Comparison of ENCODE assay signal across 34 mouse cellular contexts in the genomic region with DNA sequence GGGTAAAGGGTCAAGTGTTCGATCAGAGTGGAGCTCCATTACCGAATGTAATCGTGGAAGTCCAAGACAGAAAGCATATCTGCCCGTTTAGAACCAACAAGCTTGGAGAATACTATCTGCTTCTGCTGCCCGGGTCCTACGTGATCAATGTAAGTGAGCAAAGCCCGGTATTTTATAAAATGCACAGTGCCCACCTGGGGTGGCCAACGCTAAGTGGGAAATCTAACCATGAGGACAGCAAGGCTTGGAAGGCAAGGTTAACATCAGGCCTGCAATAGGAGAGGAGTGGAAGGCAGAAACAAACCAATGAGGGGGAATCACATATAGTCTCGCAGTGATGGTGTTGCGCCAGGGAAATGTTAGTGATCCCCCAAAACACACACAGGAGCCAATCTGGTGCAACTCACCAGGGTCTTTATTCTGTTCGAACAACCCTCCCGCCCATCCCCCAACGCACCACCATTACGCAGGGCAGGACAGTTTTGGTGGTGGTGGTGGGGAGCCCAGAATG.
"Had no signal": no experiment of that assay in that cellular context is flagged by ENCODE, and none has a peak within 500 bp of the region (broad histone marks: within the 10 kb centered on the region; RNA-seq: fewer than 3 reads in every experiment).

No protein-coding gene starts in this region.

- H3K4me3 ChIP-seq: heart, embryonic 12.5 days; heart, embryonic 13.5 days; heart, embryonic 15.5 days; hindbrain, embryonic 10.5 days; hindbrain, embryonic 12.5 days; hindbrain, embryonic 13.5 days; hindbrain, embryonic 15.5 days; intestine, embryonic 15.5 days; kidney, embryonic 15.5 days; layer of hippocampus, adult 2 months; left cerebral cortex, adult 2 months had no signal

- H3K9ac ChIP-seq: heart, embryonic 12.5 days; heart, embryonic 13.5 days; heart, embryonic 15.5 days; hindbrain, embryonic 12.5 days; hindbrain, embryonic 13.5 days; hindbrain, embryonic 14.5 days; hindbrain, embryonic 15.5 days; intestine, embryonic 15.5 days; kidney, embryonic 15.5 days had no signal

- ATAC-seq: hindbrain, embryonic 16.5 days; hindbrain, postnatal 0 days; inflammation-experienced regulatory T-cells, adult 6 months; intestine, embryonic 15.5 days; intestine, embryonic 16.5 days; intestine, postnatal 0 days had no signal

- H3K27ac ChIP-seq: heart, embryonic 13.5 days; heart, embryonic 15.5 days; hindbrain, embryonic 10.5 days; hindbrain, embryonic 12.5 days; hindbrain, embryonic 13.5 days; hindbrain, embryonic 14.5 days; hindbrain, embryonic 15.5 days; hindbrain, postnatal 0 days; intestine, embryonic 15.5 days; kidney, embryonic 15.5 days; kidney, postnatal 0 days; layer of hippocampus, adult 2 months; left cerebral cortex, adult 2 months had no signal

- H3K4me2 ChIP-seq: heart, embryonic 12.5 days; heart, embryonic 13.5 days; heart, embryonic 15.5 days; hindbrain, embryonic 12.5 days; hindbrain, embryonic 13.5 days; hindbrain, embryonic 14.5 days; hindbrain, embryonic 15.5 days; intestine, embryonic 15.5 days; kidney, embryonic 15.5 days had no signal

- H3K27me3 ChIP-seq: heart, embryonic 15.5 days; hindbrain, embryonic 12.5 days; hindbrain, embryonic 13.5 days; hindbrain, embryonic 15.5 days; intestine, embryonic 15.5 days; kidney, embryonic 15.5 days had no signal

- DNase-seq: heart, postnatal 10 days; heart, postnatal 14 days; heart, postnatal 36 days; heart, postnatal 4 days; kidney, adult 11 months; kidney, adult 18-20 months; kidney, adult 2 months; kidney, adult 8-10 months; kidney, adult 9 months; kidney, postnatal 10 days; kidney, postnatal 14 days; kidney, postnatal 25 days; kidney, postnatal 36 days; kidney, postnatal 4 days; layer of hippocampus, adult 9-11 months; layer of hippocampus, postnatal 36 days had no signal

- H3K9me3 ChIP-seq: heart, embryonic 12.5 days; heart, embryonic 13.5 days; heart, embryonic 15.5 days; hindbrain, embryonic 10.5 days; hindbrain, embryonic 12.5 days; hindbrain, embryonic 13.5 days; hindbrain, embryonic 15.5 days; intestine, embryonic 15.5 days; kidney, embryonic 15.5 days had no signal

- H3K36me3 ChIP-seq: heart, embryonic 12.5 days; heart, embryonic 13.5 days; heart, embryonic 15.5 days; kidney, embryonic 15.5 days had no signal
